Mouse (Mus musculus): ENCODE measurements around the gene Impdh2.

Gene Impdh2

GRCm38 (mm10) chr9:108569381-108570206, 9.5 kb downstream of the Impdh2 start, which contains the start of gene Dalrd3:
Dalrd3 (plus strand) TSS chr9:108569886.
- DNase-seq (ENCODE audit: low spot score) = peak; percentile 59

GRCm38 (mm10) chr9:108570207-108570896, 10.3 kb downstream of the Impdh2 start:
- peak; percentile 56 for DNase-seq (ENCODE audit: low spot score)

GRCm38 (mm10) chr9:108571401-108571973, 11.4 kb downstream of the Impdh2 start:
- no peak for DNase-seq (ENCODE audit: low spot score)

- DNase-seq (ENCODE audit: low spot score) = no peak
Measured at GRCm38 (mm10) chr9:108572321-108572720, 12.2 kb downstream of the Impdh2 start.

- DNase-seq (ENCODE audit: low spot score) = no peak
Measured at GRCm38 (mm10) chr9:108573774-108574690, 13.9 kb downstream of the Impdh2 start.

GRCm38 (mm10) chr9:108574921-108575320, 14.8 kb downstream of the Impdh2 start:
- no peak for DNase-seq (ENCODE audit: low spot score)

- DNase-seq (ENCODE audit: low spot score) = no peak
Measured at GRCm38 (mm10) chr9:108575321-108576297, 15.5 kb downstream of the Impdh2 start.

GRCm38 (mm10) chr9:108577025-108577424, 16.9 kb downstream of the Impdh2 start:
- no peak for DNase-seq (ENCODE audit: low spot score)

GRCm38 (mm10) chr9:108577934-108578544, 18.0 kb downstream of the Impdh2 start:
- no peak for DNase-seq (ENCODE audit: low spot score)

GRCm38 (mm10) chr9:108578545-108579343, 18.7 kb downstream of the Impdh2 start, which contains the start of gene Wdr6:
Wdr6 (minus strand) TSS chr9:108578739.
- DNase-seq (ENCODE audit: low spot score) = peak; percentile 85

GRCm38 (mm10) chr9:108579344-108579690, 19.2 kb downstream of the Impdh2 start:
- DNase-seq (ENCODE audit: low spot score) = no peak

GRCm38 (mm10) chr9:108587571-108588180, 27.6 kb downstream of the Impdh2 start:
- no peak for DNase-seq (ENCODE audit: low spot score)

GRCm38 (mm10) chr9:108589229-108589628, 29.1 kb downstream of the Impdh2 start:
- no peak for DNase-seq (ENCODE audit: low spot score)

- DNase-seq (ENCODE audit: low spot score) = no peak
Measured at GRCm38 (mm10) chr9:108591462-108591861, 31.4 kb downstream of the Impdh2 start.

GRCm38 (mm10) chr9:108594354-108594753, 34.3 kb downstream of the Impdh2 start:
- DNase-seq (ENCODE audit: low spot score) = no peak

- DNase-seq (ENCODE audit: low spot score) = peak; percentile 56
Measured at GRCm38 (mm10) chr9:108596998-108597764, 37.1 kb downstream of the Impdh2 start, which contains the start of gene P4htm. P4htm (minus strand) TSS chr9:108597667.

GRCm38 (mm10) chr9:108599021-108599566, 39.0 kb downstream of the Impdh2 start:
- DNase-seq (ENCODE audit: low spot score) = no peak

GRCm38 (mm10) chr9:108600011-108600410, 39.9 kb downstream of the Impdh2 start:
- no peak for DNase-seq (ENCODE audit: low spot score)

Data from ovary, postnatal 10 days (tissue).